Mouse (Mus musculus) embryonic facial prominence, embryonic 11.5 days (tissue): ENCODE data around the gene Ech1. TPM values are rescaled to one million over a fixed set of nuclear protein-coding genes. Genes with fewer than 3 reads are reported as not detected.
"Not testable (repeated sequence)": the region's sequence is repeated elsewhere in the genome, so short reads cannot be mapped to it uniquely, and the experiment has no call there.

Experiments used
- ATAC-seq: fragments of 200-750 bp; cut with Nextera tagmentation; replicated peaks from 2 replicates; pipeline ENCODE4 v1.8.0; 2017; ENCODE audit warnings: low read depth; ENCODE audit not compliant: insufficient number of reproducible peaks, low FRiP score, low TSS enrichment
- DNase-seq: peaks from one replicate; pipeline ENCODE4 v3.0.0-alpha.2; 2015; ENCODE audit warnings: low spot score
- H3K27ac ChIP-seq: fragments of 300-500 bp; sonication (generic); replicated peaks from 2 replicates; pipeline ENCODE4 v1.5.1; 2014; ENCODE audit warnings: mild to moderate bottlenecking, low read depth, low read length, control low read depth
- H3K27me3 ChIP-seq: fragments of 300-500 bp; sonication (generic); 2 replicates; pipeline ENCODE4 v1.6.1; 2014; ENCODE audit warnings: mild to moderate bottlenecking, low read length, moderate library complexity, mixed read lengths; ENCODE audit not compliant: control insufficient read depth, insufficient read depth
- H3K36me3 ChIP-seq: fragments of 300-500 bp; sonication (generic); replicated peaks from 2 replicates; pipeline ENCODE4 v1.6.1; 2014; ENCODE audit warnings: low read depth, mild to moderate bottlenecking, low read length, moderate library complexity, mixed read lengths; ENCODE audit not compliant: control insufficient read depth, insufficient read depth
- H3K4me1 ChIP-seq: fragments of 300-500 bp; sonication (generic); 2 replicates; pipeline ENCODE4 v1.6.1; 2014; ENCODE audit warnings: low read length, mixed read lengths; ENCODE audit not compliant: control insufficient read depth, insufficient read depth
- H3K4me2 ChIP-seq: fragments of 300-500 bp; sonication (generic); 2 replicates; pipeline ENCODE4 v1.6.1; 2014; ENCODE audit warnings: low read depth, mild to moderate bottlenecking, control low read depth, low read length, moderate library complexity
- H3K4me3 ChIP-seq: fragments of 300-500 bp; sonication (generic); 2 replicates; pipeline ENCODE4 v1.5.1; 2014; ENCODE audit warnings: low read depth, low read length, control low read depth
- H3K9ac ChIP-seq: fragments of 300-500 bp; sonication (generic); replicated peaks from 2 replicates; pipeline ENCODE4 v1.6.1; 2014; ENCODE audit warnings: mild to moderate bottlenecking, control low read depth, low read length
- H3K9me3 ChIP-seq: fragments of 300-500 bp; sonication (generic); replicated peaks from 2 replicates; pipeline ENCODE4 v1.6.1; 2016; ENCODE audit warnings: mild to moderate bottlenecking, low read length, inconsistent platforms, mixed read lengths; ENCODE audit not compliant: control insufficient read depth
- WGBS: fragments of 180-500 bp; shearing (Covaris S2); extraction: QIAGEN DNeasy Blood & Tissue Kit; methylation state at CpG from one replicate; pipeline ENCODE4 v1.1.7; 2014; 5-methylcytosine and 5-hydroxymethylcytosine counted together
- polyA plus RNA-seq: library from polyadenylated mRNA; unstranded; fragments of >200 nt; fragmentation: Nextera tagmentation; extraction: Ambion mirVana; gene quantifications from 2 replicates; pipeline ENCODE4 v1.2.1, GENCODE M21; 2014

Ech1 gene
- polyA plus RNA-seq, 1 experiment from 2014 or later: 103 TPM

DNA sequence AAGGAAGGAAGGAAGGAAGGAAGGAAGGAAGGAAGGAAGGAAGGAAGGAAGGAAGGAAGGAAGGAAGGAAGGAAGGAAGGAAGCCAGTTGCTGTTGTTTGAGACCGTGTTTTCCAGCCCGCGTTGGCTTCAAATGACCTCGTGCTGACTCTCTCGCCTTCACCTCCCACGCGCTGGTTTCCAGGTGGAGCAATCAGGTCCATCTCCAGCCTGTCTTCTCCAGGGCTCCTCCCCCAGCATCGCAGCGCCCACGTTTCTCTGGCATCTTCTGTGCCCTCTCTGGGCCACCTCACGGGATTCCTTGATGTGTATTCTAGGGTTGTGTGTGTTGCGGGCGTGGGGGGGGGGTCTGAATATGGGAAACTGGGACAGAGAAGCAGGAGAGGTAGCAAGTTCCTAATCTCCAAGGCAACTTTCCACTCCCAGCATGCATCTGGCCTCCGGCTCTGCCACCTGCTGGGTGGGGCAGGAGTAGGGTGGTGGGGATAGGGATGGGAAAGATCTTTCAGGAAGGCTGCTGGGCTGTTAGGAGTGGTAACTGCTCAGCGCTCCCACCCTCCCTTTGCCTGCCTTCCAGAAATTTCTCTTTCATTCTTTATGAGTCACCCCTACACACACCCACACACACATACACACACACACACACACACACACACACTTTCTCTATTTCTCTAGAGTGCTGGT lies 37.9 kb downstream of the Ech1 start:
- Histone ChIP-seq H3K4me2 (no peak overlapping the region), H3K27ac (no peak overlapping the region), H3K27me3 (no peaks in the 10 kb centered on the region), H3K4me3 (no peak overlapping the region), H3K9me3 (peaks cover 3% of the 10 kb centered on the region), H3K9ac (no peak overlapping the region), H3K36me3 (no peaks in the 10 kb centered on the region), H3K4me1 (no peaks in the 10 kb centered on the region)
- DNase-seq (no peak), ATAC-seq (no peak)
- WGBS: 77% methylated on average over 15 of the region's 15 CpGs

DNA sequence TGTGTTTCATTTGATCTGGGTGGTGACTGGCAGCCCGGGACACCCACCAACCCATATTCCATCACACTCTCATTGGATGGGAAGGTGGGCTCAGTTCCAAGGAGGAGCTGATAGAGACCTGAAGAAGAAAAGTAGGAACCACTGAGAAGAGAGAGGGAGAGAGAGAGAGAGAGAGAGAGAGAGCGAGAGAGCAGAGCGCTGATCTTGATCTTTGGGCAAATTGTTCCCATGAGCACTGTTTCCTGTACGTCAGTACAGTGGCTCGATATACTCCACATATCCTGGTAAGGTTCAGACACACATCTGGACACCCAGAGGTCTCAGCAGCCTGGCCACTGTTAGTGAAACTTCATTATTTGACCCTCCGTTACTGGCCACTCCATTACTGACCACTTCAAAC lies 38.5 kb downstream of the Ech1 start, which contains the start of gene Lgals7:
Gene Lgals7 (plus strand): TSS at position 314 of the 400 bp plus-strand sequence.
- 83% methylated on average over 6 of the region's 6 CpGs for WGBS
- DNase-seq: no peak
- no peak within 1 kb of the TSS for H3K4me3 ChIP-seq

DNA sequence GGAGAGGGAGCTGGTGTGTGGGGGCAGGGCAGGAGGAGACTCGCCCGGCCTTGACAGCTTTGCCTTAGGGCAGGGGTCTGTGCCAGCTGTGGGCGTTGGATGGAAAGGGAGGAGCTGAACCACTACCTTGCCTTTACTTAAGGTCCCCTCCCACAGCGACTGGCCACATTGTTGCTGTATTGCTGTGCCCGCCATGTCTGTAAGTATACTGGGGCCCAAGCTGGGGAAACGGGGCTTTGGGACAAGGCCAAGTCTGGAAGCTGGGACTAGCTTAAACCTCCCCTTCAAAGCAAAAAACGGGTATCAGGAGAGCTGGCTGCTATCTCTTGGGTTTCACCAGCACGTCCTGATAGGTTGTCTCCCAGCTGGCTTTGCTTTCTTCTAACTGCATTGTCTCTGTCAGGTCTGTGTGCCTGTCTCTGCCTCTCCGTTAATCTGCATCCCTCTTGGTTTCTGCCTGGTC lies 39.3 kb downstream of the Ech1 start:
- Histone ChIP-seq H3K27ac (no peak overlapping the region), H3K4me1 (no peaks in the 10 kb centered on the region), H3K9ac (no peak overlapping the region), H3K4me3 (no peak overlapping the region), H3K9me3 (peaks cover 3% of the 10 kb centered on the region), H3K36me3 (no peaks in the 10 kb centered on the region), H3K4me2 (no peak overlapping the region), H3K27me3 (no peaks in the 10 kb centered on the region)
- ATAC-seq (no peak), DNase-seq (no peak)
- WGBS: 53% methylated on average over 9 of the region's 9 CpGs

More for the DNA sequence above, 38.5 kb downstream of the Ech1 start, which contains the start of gene Lgals7:
- Histone ChIP-seq H3K27me3 (no peaks in the 10 kb centered on the region), H3K9ac (no peak within 1 kb of the TSS), H3K27ac (no peak within 1 kb of the TSS), H3K4me2 (no peak within 1 kb of the TSS), H3K9me3 (peaks cover 3% of the 10 kb centered on the region), H3K36me3 (no peaks in the 10 kb centered on the region), H3K4me1 (no peaks in the 10 kb centered on the region)
- ATAC-seq: no peak

DNA sequence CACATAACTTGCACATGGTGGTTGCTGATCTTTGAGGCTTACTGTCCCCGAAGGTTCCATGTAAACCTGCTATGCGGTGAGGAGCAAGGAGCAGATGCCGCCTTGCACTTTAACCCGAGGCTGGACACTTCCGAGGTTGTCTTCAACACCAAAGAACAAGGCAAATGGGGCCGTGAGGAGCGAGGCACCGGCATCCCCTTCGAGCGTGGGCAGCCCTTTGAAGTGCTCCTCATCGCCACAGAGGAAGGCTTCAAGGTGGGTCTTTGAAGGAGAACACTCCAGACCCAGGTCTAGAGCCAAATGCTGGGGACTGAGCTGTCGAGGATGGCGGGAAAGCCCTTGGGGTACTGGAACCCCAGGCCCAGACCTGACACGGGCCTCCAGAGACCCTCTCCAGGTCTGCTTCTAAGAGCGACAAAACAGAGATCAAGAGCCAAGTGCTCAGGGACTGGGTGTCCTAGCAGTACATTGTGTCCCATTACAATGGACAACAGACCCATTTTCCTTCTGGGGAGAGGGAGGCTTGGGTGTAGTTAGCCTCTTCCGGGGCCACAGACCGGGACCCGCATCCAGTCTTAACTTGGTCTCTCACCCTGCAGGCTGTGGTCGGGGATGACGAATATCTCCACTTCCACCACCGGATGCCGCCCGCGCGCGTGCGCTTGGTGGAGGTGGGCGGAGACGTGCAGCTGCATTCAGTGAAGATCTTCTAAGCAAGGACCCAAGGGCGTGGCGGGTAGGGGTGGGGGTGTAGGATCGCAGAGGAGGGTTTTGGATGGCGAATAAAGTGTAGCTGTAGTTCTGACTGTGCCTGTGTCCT lies 40.7 kb downstream of the Ech1 start:
- no peaks in the 10 kb centered on the region for H3K36me3 ChIP-seq
- 44% methylated on average over 33 of the region's 33 CpGs for WGBS
- peak overlapping the region; percentile 26; the same call in 1 of the 2 replicates for H3K9ac ChIP-seq
- H3K9me3 ChIP-seq: peaks cover 3% of the 10 kb centered on the region
- no peak overlapping the region for H3K4me3 ChIP-seq
- ATAC-seq (peak; percentile 75; the same call in 1 of the 2 replicates), DNase-seq (peak; percentile 75)
- no peak overlapping the region for H3K27ac ChIP-seq
- no peaks in the 10 kb centered on the region for H3K27me3 ChIP-seq
- H3K4me1 ChIP-seq: no peaks in the 10 kb centered on the region
- H3K4me2 ChIP-seq: peak overlapping the region; percentile 39

DNA sequence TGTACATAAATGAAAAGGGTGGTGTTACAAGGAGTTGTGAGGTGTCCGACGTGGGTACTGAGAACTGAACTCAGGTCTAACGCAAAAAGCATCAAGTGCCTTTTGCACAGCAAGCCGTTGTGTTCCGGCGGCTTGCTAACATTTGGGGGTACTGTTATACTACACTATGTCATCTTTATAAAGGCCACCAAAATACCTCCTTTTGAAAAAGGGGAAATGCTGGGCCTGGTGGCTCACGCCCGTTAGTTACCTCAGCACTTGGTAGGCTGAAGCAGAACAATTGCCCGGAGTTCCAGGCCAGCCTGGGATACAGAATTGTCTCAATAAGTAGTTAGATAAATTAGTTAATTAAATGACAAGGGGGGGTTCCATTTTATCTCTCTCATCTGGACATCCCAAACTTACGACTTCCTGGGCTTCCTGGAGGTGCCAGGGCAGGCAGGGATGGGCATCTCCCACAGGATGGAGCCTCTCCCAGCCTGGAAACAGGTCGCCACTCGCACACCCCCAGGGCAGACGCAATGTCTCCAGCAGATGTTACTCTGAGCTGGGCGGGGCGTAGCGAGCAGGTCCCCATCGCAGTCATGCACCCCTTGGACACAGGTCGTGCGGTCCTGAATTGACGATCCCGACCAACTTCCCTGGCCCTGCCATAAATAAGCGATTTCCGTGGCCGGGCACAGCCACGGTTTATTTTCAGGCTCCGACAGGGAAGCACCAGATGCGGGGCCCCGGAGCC lies 41.9 kb downstream of the Ech1 start:
- Histone ChIP-seq H3K9me3 (no peaks in the 10 kb centered on the region), H3K4me2 (no peak overlapping the region), H3K27me3 (no peaks in the 10 kb centered on the region), H3K27ac (no peak overlapping the region), H3K36me3 (no peaks in the 10 kb centered on the region), H3K9ac (no peak overlapping the region), H3K4me3 (no peak overlapping the region), H3K4me1 (no peaks in the 10 kb centered on the region)
- DNase-seq (no peak), ATAC-seq (no peak)
- 90% methylated on average over 28 of the region's 28 CpGs for WGBS

DNA sequence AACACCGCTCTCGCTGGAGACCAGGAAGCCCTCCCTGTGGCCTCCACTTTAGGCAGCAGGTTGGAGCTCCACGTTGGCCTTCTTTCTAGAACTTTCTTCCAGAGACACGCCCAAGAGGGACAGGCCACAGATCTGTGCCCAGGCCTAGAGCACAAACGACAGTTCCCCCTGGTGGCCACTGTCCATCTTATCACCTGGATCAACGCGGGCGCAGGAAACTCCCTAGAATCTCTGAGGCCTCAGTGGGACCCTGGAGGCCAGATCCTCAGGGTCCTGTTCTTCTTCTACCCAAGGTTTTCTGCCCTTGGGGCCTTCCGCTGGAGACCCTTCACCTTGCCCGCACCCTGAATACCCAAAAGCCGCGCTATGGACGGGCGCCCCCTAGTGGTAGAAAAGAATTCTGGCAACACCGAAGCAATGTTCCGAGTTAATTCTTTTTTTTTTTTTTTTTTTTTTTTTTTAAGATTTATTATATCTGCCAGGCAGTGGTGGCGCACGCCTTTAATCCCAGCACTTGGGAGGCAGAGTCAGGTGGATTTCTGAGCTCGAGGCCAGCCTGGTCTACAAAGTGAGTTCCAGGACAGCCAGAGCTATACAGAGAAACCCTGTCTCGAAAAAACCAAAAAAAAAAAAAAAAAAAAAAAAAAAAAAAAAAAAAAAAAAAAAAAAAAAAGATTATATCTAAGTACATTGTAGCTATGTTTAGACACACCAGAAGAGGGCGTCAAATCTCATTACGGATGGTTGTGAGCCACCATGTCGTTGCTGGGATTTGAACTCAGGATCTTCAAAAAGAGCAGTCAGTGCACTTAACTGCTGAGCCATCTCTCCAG lies 42.7 kb downstream of the Ech1 start:
- not testable (repeated sequence) for H3K4me2 ChIP-seq, H3K27ac ChIP-seq, H3K4me3 ChIP-seq, H3K36me3 ChIP-seq, ATAC-seq, H3K9me3 ChIP-seq, H3K9ac ChIP-seq, H3K4me1 ChIP-seq, H3K27me3 ChIP-seq
- WGBS: 28% methylated on average over 23 of the region's 23 CpGs
- peak; percentile 77 for DNase-seq

DNA sequence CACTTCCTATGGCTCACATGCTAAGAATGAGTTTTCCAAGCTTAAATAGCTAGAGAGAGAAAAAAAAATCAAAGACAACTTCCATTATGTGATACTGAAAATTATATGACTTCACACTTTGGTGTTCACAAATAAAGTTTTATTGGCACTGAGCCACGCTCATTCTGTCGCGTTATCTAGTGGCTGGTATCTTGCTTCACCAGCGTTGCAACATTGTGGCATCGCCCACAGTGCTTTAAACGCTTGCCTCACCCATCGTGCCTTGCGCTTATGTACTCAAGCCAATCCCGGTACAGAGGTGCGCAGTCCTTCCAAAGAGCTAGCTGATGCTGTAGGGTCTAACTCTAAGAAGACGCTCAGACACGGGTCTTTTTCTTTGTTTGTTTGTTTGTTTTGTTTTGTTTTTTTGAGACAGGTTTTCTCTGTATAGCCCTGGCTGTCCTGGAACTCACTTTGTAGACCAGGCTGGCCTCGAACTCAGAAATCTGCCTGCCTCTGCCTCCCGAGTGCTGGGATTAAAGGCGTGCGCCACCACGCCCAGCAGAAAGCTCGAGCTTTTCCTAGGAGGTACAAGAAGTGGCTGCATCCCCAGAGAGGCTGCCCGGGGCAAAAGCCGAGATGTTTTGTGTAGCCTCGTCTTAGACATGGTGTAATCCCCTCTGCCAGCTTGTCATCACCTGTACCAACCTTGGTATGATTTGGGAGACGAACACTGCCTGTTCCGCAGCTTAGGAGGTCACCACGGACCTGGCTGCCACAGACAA lies 46.1 kb downstream of the Ech1 start:
- DNase-seq: no peak
- Histone ChIP-seq H3K4me2 (no peak overlapping the region), H3K9ac (no peak overlapping the region), H3K4me3 (no peak overlapping the region), H3K4me1 (no peaks in the 10 kb centered on the region), H3K27ac (no peak overlapping the region), H3K27me3 (no peaks in the 10 kb centered on the region), H3K9me3 (no peaks in the 10 kb centered on the region), H3K36me3 (no peaks in the 10 kb centered on the region)
- WGBS: 89% methylated on average over 24 of the region's 24 CpGs
- no peak for ATAC-seq
